Mouse (Mus musculus) kidney, adult 18-20 months (tissue): ENCODE data around the gene Actrt1.

Experiments
- DNase-seq: peaks from one replicate; pipeline ENCODE4 v3.0.0; 2021

The Actrt1 gene

DNA sequence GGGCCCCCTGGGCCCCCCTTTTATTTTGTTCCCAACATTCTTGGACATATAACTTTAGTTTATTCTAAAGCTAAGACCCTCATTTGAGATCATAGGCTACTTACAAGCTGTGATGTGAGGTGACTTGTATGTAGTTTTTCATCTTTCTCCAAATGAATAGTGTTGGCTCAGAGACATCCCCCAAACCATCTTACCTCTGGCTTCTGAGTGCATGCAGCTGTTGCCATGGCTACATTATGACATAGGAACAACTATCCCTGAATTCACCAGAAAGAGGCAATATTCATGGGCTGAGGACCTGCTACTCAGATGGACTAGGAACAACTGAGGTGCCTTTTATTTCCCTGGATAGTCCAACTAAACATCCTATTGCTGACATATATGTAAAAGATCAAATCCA, at the start of gene Actrt1:
TSS of gene Actrt1 (plus strand) at position 301 of the 400 bp plus-strand sequence.
- DNase-seq = no peak

DNA sequence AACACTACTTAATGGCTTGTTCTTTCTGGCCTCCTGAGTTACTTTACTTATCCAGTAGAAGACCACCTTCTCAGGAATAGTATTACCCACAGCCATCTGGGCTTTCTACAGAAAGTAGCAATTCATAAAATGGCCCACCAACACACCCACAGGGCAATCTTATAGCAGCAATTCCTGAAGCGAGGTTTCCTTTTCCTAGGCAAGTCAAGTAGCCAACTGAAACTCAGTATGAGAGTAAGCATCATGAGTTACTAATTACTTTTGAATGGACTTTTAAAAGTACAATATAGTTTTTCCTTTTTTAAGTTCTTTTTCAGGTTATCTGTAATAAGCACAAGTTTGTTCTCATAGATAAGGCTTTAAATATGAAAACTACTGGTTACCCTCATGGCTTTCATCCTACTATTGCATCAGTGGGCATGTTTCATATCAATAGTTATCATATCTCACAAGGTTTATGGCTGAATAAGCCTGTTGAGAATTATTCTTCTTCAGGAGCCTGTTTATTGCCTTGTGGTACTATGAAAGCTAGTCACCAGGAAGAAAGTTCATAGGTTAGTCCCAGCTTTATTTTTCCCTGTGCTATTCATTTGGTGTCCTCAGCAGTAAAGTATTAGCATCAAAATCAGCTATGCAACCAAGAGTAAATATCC, 2.8 kb downstream of the Actrt1 start:
- no peak for DNase-seq
